Mouse (Mus musculus) erythroid progenitor cell, adult 5-6 weeks (primary cell): ENCODE measurements around the gene Gpx3. TPM values are rescaled to one million over a fixed set of nuclear protein-coding genes. Genes with fewer than 3 reads are reported as not detected.

Experiments
- total RNA-seq, 2 experiments: library from RNA; stranded (forward) in 1 of 2; stranded (reverse) in 1 of 2; fragments of 150-400 nt in 1 of 2; fragments of 186-747, 209-891 nt in 1 of 2; gene quantifications; 2 replicates each; pipeline versions ENCODE4 v1.2.3 to v1.2.4; 2015 to 2017; ENCODE audit warnings: low replicate concordance in 2 of 2

Gpx3 gene
- total RNA-seq, 2 experiments from 2014 or later, result 0.30 to 29.3 TPM

Other genes starting within 250 kb of the Gpx3 start
- 23.1 and 39.0 TPM in 2 replicates for gene Cdc42se2, start 114.8 kb upstream of the Gpx3 start, total RNA-seq (2015; ENCODE audit: low replicate concordance)
- gene Cdc42se2, start 114.8 kb upstream of the Gpx3 start, total RNA-seq (2017; ENCODE audit: low replicate concordance), result 12.5 and 17.8 TPM in 2 replicates
- gene Lyrm7, start 41.5 kb upstream of the Gpx3 start, total RNA-seq (2015; ENCODE audit: low replicate concordance), result 0.84 and 1.4 TPM in 2 replicates
- 1.2 and 1.4 TPM in 2 replicates for gene Lyrm7, start 41.5 kb upstream of the Gpx3 start, total RNA-seq (2017; ENCODE audit: low replicate concordance)
- gene Hint1, start 36.1 kb upstream of the Gpx3 start, total RNA-seq (2015; ENCODE audit: low replicate concordance), result 138 and 146 TPM in 2 replicates
- gene Hint1, start 36.1 kb upstream of the Gpx3 start, total RNA-seq (2017; ENCODE audit: low replicate concordance), result 123 and 160 TPM in 2 replicates
- 6.3 and 7.9 TPM in 2 replicates for gene Tnip1, start 60.5 kb downstream of the Gpx3 start, total RNA-seq (2015; ENCODE audit: low replicate concordance)
- 3.3 and 8.7 TPM in 2 replicates for gene Tnip1, start 60.5 kb downstream of the Gpx3 start, total RNA-seq (2017; ENCODE audit: low replicate concordance)
- gene Anxa6, start 131.0 kb downstream of the Gpx3 start, total RNA-seq (2015; ENCODE audit: low replicate concordance), result 12.3 and 15.1 TPM in 2 replicates
- 14.6 and 16.3 TPM in 2 replicates for gene Anxa6, start 131.0 kb downstream of the Gpx3 start, total RNA-seq (2017; ENCODE audit: low replicate concordance)
- 7.1 and 7.2 TPM in 2 replicates for gene Ccdc69, start 175.7 kb downstream of the Gpx3 start, total RNA-seq (2015; ENCODE audit: low replicate concordance)
- 1.5 and 2.1 TPM in 2 replicates for gene Ccdc69, start 175.7 kb downstream of the Gpx3 start, total RNA-seq (2017; ENCODE audit: low replicate concordance)
- 26.4 and 26.7 TPM in 2 replicates for gene Gm2a, start 195.7 kb downstream of the Gpx3 start, total RNA-seq (2015; ENCODE audit: low replicate concordance)
- 10.9 and 13.8 TPM in 2 replicates for gene Gm2a, start 195.7 kb downstream of the Gpx3 start, total RNA-seq (2017; ENCODE audit: low replicate concordance)
- gene Slc36a3, start 249.3 kb downstream of the Gpx3 start, total RNA-seq (2015; ENCODE audit: low replicate concordance), result not detected in 2 replicates
- gene Slc36a3, start 249.3 kb downstream of the Gpx3 start, total RNA-seq (2017; ENCODE audit: low replicate concordance), result not detected in 2 replicates